Mouse (Mus musculus): ENCODE results near the gene Epb41l2. TPM values are rescaled to one million over a fixed set of nuclear protein-coding genes. Genes with fewer than 3 reads are reported as not detected.

The Epb41l2 gene
- total RNA-seq, 2 experiments from 2014 or later, result 188 to 212 TPM

DNA sequence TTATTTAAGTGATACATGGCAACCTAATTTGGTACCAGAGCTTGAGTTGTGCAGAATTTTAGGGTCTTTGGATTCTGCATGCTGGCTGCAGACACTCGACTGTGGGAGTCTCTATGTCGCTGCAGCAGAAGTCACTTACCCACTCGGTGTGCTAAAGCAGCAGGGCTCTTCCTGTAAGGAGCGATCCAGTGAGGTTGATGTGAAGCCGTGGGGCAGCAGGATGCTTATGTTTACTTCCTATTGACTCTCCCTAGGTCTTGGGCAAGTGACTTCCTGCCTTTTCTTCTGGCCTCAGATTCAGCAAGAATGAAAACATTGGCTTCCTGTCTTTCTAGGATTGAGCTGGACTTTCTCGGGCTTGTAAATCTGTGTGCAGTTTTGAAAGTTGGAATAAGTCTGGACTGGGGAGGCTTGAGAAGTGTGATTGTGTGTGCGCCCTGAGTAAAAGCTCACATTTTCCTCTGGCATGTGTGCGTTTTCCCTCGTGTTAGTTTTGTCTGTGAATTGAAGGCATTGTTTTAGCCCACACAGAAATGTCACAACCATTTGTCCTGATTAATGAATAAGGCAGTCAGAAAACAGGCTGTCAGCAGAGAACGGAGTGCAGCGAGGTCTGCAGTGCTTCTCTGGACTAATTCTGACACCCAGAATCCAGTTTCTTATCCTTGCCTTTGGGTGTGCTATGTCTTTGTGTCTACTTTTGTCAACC is 89.9 kb downstream of the Epb41l2 start:
- intact Hi-C loops (cut with DNase I), result no loop called here
- peak in 1 of 2 experiments; percentile 62 for DNase-seq (ENCODE audit: extremely low spot score in 1 of 2, low spot score in 2 of 2)

DNA sequence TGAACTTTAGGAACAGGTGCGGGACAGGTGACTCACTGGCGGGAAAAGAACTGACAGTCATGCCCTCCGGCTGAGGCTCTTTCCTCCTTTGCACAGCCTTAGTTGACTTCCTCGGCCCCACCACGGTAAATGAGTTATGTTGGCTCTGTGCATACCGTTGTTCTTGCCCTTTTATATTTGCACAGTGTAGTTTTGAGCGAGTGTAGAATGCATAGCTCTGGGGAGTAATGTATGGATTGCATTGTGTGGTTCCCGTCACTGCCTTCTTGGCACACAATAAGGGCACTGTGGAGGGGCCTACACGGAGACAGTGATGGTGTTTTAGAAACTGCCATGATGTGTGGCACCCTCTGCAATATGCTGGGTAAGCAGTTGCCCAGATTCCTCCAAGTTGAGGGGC is 93.6 kb downstream of the Epb41l2 start:
- intact Hi-C loops (cut with DNase I), result no loop called here
- DNase-seq (ENCODE audit: extremely low spot score in 1 of 2, low spot score in 2 of 2), result no peak

DNA sequence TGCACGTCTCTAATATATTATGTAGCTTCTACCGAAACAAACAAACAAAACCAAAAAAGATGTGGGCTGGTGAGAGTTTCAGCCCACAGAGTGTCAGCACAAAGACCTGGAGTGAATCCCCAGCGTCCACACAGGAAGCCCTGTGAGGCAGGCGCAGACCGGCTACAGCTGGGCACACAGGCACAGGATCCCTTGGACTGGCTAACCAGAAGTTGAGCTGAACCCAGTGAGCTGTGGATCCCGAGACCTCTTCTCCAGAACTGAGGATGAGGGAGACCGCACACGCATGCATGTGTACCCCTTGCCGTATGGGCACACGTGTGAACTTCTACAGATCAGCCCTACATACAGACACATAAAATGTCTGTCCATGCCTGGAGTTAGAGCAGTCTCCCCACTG is 94.2 kb downstream of the Epb41l2 start:
- no peak for DNase-seq (ENCODE audit: extremely low spot score in 1 of 2, low spot score in 2 of 2)
- intact Hi-C loops (cut with DNase I), result no loop called here

DNA sequence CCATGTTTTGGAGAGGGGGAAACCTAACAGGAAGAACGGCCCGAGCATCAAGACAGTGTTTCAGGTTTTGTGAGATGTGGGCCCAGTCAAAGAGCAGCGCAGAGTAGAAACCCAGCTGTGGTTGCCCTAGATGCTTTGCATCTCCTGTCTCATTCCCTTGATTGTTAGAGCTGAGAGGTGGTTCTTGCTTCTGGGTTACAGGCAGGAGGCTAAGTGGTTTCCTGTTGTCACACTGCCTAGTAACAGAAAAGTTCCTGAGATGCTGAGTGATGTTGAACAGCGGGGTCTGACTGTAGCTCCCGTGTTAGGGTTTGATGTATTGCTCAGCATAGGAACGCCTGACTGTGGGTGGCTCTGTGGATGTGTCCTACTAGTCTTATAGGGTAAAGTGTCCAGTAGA is 97.5 kb downstream of the Epb41l2 start:
- no peak for DNase-seq (ENCODE audit: extremely low spot score in 1 of 2, low spot score in 2 of 2)
- intact Hi-C loops (cut with DNase I), result no loop called here

DNA sequence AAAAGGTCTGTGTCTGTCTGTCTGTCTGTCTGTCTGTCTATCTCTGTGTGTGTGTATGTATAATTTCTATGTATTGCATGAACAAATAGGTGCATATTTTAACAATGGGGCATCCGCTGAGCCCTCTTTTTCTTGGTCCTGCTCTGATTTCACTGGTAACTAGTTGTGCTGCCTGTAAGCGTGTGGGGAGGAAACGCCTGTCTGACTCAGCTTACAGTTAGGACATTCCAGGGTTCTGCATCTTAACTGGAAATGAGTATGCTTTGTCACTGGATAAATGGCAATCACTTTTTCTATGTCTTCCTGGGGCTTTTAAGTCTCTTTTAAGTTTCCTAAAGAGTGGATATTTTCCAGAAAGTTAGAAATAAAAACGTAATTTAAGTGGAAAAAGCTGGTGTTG is 98.4 kb downstream of the Epb41l2 start:
- intact Hi-C loops (cut with DNase I), result no loop called here
- DNase-seq (ENCODE audit: extremely low spot score in 1 of 2, low spot score in 2 of 2), result no peak

DNA sequence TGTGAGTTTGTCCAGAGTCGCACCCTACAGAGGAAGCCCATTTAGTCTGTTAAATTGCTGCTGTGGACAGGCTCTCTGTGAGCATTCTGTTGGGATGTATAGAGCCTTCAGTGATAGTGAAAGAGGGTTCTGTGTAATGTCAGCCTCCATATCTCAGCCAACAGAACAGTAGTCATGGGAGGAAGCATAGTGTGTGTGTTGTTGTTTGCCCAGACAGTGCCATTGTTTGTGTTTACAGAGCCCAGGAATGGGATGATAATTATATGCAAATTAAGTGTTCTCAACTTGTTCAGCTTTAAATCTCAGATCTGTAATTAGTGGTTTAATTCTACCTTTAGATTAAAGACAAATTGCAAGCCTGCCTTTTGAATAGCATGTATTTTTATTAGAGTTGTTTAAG is 102.2 kb downstream of the Epb41l2 start:
- no peak for DNase-seq (ENCODE audit: extremely low spot score in 1 of 2, low spot score in 2 of 2)
- intact Hi-C loops (cut with DNase I), result no loop called here

DNA sequence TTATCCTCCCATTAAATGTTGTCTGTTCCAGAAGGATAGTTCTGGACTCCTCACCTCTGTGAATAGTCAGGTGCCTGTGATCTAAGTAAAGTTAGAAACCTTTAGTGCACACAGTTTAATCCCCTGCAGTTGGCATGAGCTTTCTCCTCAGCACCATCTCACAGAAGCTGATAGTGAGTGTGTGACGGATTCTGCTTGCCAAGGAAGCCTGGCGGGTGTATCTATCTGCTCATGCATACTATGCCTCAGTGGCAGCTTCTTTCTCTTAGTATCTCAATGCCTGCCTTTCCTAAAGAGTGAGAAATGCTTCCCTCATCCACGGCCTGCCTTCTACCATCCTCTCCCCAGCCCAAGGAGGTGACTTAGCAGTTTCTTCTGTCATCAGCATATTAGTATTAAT is 103.1 kb downstream of the Epb41l2 start:
- intact Hi-C loops (cut with DNase I), result no loop called here
- no peak for DNase-seq (ENCODE audit: extremely low spot score in 1 of 2, low spot score in 2 of 2)

DNA sequence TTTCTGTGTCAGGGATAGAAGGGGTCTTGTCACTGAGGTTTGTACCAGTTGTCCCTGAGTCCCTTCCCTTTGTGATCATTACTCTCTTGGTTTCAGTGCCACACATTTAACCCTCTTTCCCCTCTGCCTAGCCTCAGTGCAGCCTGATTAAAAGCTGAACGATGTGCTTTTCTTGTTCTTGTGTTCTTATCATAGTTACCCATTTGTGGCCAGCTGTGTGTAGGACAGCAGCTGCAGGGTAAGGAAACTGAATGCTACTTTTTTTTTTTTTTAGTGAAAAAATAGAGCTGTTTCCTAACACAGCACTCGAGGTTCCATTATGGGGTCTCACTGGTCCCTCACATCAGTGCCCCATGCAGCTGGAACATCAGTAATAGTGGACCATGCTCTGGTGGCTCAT is 106.9 kb downstream of the Epb41l2 start:
- DNase-seq (ENCODE audit: extremely low spot score in 1 of 2, low spot score in 2 of 2), result no peak
- intact Hi-C loops (cut with DNase I), result no loop called here

DNA sequence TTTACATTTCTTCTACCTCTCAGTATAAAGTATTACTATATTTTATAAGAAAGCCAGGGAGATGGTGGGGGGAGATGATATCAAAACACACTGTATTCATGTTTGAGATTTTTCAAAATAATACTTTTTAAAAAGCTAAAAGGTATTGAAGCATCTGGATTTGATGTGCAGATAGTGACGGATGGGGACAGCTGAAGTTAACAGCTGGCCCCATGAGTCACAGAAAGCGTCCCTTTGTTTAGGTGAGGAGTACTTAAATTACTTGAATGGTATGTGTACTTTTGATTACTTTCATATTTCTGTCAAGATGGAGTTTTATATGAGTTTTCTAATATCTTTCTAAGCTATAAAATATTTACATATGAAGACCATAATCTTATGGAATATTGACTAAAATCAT is 112.3 kb downstream of the Epb41l2 start:
- DNase-seq (ENCODE audit: extremely low spot score in 1 of 2, low spot score in 2 of 2), result no peak
- intact Hi-C loops (cut with DNase I), result no loop called here

DNA sequence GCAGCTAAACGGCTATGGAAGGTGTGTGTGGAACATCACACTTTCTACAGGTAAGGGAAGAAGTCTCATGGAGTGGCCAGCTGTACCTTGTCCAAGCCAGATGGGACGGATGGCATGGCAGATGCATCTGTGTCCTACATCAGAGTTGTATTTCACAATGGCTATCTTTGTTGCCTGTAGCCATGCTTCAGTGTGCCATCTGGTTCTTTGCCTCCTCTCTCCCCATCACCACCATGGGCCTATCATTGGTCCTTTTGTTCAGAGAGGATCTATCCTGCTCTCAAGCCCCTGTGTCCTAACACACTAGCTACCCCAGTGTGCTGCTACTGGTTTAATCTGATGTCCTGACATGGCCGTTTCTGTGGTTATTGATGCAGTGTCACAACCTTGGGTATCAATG is 120.1 kb downstream of the Epb41l2 start:
- no peak for DNase-seq (ENCODE audit: extremely low spot score in 1 of 2, low spot score in 2 of 2)
- intact Hi-C loops (cut with DNase I), result no loop called here

DNA sequence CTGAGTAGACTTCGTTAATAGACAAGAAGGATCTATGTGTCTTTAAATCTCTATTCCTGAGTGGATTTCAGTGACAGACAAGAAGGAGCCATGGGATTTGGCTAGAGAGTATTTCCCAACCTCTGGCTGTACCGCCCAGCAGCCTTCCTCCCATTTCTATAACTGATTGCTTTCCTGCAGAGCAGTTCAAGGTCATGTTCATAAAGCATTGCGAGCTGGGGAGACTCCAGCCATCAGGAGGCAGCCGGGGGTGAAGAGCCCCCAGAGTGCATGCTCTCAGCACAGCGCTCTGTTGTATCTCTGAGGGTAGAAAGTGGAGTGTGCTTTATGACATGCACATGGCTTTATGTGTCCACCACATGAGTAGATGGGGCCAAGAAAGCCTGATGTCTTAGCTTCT is 123.2 kb downstream of the Epb41l2 start:
- no peak for DNase-seq (ENCODE audit: extremely low spot score in 1 of 2, low spot score in 2 of 2)
- intact Hi-C loops (cut with DNase I), result no loop called here

DNA sequence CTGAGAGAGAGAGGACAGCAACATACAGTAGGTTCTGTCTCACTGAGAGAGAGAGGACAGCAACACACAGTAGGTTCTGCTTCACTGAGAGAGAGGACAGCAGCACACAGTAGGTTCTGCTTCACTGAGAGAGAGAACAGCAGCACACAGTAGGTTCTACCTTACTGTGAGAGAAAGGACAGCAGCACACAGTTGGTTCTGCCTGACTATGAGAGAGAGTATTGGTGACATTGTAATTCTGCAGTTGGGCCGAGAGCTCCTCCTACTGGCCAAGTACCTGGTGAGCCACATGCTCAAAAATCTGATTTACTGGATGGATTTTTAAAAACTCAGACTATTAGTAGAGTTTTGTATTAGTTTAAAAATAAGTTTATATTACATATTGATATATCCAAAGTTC is 128.9 kb downstream of the Epb41l2 start:
- DNase-seq (ENCODE audit: extremely low spot score in 1 of 2, low spot score in 2 of 2), result peak; percentile 49 to 69
- intact Hi-C loops (cut with DNase I), result loop anchor here (2.0 kb wide), 1 partner anchor 220 kb away; no protein-coding TSS in a partner anchor

DNA sequence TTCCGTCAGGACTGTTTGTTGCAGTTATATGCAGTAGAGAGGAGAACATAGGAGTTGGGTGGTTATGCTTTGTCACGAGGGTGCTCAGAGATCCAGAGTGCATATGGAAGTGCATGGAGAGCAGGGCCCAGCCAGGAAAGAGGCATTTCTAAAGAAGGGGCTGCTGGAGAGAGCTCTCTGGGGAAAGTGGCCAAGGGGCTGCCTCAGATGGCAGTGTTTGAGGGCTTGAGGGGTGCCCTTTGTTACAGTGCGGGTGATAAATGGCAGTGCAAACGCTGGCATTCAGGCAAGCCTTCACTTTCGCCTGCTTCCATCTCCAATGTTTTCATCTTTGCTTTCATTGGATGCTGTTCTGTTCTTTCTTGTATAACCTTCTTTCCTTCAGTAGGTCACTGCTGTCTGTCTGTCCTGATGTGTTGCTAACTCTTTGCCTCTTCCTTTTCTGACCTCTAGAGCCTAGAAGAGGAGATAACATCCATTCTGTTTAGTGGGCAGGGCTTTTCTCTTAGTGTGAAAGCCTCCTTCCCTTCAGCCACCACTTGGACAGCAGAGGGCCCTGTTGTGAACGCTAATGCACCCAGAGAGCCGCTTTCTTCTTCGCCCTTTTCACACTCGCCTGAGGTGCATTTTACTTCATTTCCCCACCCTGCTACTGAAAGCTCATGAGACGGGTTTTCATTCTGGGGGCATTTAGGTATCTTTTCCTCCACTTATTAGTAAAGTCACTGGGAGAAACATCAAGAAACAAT is 139.9 kb downstream of the Epb41l2 start:
- DNase-seq (ENCODE audit: extremely low spot score in 1 of 2, low spot score in 2 of 2), result no peak
- intact Hi-C loops (cut with DNase I), result no loop called here

DNA sequence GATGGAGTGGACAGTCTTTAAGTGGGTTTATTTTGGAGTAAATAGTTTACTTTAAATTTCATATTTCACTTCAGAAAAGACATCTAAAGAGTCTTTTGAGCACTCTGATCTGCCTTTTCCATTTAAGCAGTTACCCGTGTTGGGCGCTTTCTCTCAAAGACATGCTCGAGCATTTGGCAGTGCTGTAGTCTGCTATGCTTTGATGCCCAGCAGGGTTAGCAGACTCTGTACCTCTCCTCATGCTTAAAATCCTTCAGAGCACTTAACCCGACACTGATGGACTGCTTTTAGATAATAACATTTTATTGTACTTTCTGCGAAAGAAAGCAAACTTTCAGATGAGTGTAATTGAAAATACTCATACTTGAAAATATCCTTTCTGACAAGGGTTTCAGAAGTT is 143.7 kb downstream of the Epb41l2 start:
- intact Hi-C loops (cut with DNase I), result no loop called here
- DNase-seq (ENCODE audit: extremely low spot score in 1 of 2, low spot score in 2 of 2), result no peak

DNA sequence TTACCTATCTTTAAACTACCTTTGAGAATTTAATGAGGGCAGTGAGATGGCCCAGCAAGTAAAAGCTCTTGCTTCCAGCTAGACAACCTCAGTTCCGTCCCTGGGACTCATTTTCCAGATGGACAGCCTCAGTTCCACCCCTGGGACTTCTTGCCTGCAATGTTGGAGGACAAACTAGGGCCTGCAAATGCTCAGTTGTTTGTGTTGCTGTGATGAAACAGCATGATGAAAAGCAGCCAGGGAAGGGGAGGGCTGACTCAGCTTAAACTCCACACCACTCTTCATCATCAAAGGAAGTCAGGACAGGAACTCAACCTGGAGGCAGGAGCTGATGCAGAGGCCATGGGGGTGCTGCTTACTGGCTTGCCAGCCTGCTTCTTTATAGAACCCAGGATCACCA is 154.2 kb downstream of the Epb41l2 start:
- intact Hi-C loops (cut with DNase I), result no loop called here
- no peak for DNase-seq (ENCODE audit: extremely low spot score in 1 of 2, low spot score in 2 of 2)

DNA sequence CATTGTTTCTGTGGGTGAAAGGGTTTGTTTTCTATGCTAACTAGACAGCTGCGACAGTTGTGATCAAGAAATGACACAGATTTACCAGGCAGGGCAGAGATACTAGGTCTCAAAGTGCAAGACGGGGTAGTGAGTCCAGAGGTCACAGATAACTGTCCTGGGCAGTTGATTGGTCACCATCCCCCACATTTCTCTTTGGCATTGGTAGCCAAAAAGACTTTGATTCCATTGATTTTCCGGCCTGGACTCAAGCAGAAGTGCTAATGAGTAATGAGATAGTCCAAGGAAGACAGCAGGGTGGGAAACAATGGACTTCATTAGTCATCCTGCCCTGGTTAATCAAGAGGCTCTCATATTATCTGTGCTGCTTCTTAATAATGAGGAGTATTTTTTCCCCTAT is 160.4 kb downstream of the Epb41l2 start:
- intact Hi-C loops (cut with DNase I), result no loop called here

DNA sequence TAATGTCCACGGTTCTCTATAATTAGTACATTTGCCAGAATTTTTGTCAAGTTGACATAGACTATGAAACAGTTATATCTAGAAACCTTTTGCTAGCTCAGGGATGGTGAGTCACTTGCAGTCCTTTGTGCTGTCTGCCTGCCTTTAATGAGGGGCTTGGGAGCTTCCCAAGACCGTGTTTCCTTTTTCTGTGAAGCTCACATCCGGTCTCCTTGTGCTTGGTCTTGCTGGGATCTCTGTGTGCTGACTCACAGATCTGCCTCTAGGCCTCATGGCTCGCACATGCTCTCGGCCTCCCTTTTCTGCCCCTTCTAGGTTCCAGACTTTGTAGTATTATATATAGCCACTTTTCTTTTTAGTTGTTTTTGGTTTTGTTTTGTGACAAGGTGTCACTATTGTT is 160.8 kb downstream of the Epb41l2 start:
- intact Hi-C loops (cut with DNase I), result no loop called here
- DNase-seq (ENCODE audit: extremely low spot score in 1 of 2, low spot score in 2 of 2), result no peak

More for the DNA sequence above, 160.4 kb downstream of the Epb41l2 start:
- DNase-seq (ENCODE audit: extremely low spot score in 1 of 2, low spot score in 2 of 2), result no peak

DNA sequence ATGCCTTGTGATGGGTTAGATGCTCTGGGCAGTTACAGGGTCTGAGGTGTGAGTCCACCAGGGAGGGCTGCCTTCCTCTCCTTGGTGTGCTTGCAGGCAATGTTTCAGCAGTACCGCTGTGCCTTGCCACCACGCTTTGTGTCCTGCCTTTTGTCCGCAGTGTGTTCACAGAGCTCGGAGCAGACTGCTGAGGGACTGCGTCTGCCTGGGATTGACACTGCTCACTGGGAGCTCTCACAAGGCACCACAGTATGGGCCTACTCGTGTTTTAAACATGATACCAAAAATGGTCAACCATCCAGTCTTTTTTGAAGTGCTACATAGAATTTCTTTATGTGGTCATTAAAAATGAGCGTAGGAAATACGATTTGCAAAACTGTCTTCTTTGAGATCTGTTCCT is 164.1 kb downstream of the Epb41l2 start:
- intact Hi-C loops (cut with DNase I), result no loop called here
- no peak for DNase-seq (ENCODE audit: extremely low spot score in 1 of 2, low spot score in 2 of 2)

DNA sequence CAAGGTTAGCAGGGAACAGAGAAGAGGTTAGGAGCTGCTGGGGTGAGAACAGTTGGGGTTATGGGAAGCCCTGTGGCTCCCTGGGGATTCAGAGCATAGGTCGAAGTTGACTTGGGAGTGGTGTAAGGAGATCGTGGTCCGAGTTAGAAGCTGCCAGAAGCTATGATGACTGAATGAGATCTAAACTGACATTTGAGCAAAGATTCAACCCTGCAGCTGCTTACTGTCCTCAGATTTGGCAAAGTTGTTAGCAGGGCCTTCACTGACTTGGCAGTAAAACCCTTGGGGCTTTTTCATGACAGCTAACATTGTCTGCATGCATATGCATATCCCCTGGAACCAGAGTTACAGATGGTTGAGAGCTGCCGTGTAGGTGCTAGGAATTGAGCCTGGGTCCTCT is 166.6 kb downstream of the Epb41l2 start:
- DNase-seq (ENCODE audit: extremely low spot score in 1 of 2, low spot score in 2 of 2), result no peak

DNA sequence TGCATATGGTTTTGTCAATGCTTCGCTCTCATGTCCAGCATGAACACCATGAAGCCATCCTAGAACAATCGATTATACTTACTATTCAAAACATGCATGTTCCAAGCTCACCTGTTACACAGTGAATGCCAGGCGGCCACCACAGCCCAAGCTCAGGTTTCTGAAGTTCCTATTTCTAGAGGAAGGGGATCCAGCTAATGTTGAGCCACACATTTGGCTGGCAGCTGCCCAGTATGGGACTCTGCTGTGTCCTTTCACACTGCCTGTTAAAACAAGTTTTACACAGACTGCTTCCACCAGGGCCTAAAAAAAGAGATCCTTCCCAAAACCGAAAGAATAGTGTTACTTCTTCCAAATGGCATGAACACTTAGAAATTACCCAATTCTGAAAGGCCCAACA is 167.0 kb downstream of the Epb41l2 start:
- no peak for DNase-seq (ENCODE audit: extremely low spot score in 1 of 2, low spot score in 2 of 2)
- intact Hi-C loops (cut with DNase I), result no loop called here

More for the DNA sequence above, 166.6 kb downstream of the Epb41l2 start:
- intact Hi-C loops (cut with DNase I), result no loop called here

DNA sequence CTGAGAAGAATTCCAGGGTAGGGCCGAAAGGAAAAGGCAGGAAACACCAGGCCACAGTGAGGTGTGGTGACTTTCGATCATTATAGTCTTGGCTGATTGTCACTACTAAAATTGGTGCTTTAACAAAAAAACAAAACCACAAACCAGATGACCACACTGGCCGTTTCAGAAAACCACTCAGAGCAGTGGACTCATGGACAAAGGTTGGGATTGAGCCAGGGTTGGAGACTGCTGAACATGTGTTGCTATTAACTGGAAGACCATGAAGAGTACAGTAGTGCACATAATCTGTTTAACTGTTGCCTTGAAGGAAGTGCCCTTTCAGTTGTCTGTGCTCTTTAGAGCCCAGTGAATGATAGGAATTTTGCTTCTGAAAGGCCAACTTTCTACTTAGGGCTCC is 167.5 kb downstream of the Epb41l2 start:
- DNase-seq (ENCODE audit: extremely low spot score in 1 of 2, low spot score in 2 of 2), result no peak
- intact Hi-C loops (cut with DNase I), result no loop called here
